Mouse (Mus musculus) forebrain, postnatal 0 days (tissue): ENCODE results near the gene Rab9. TPM values are rescaled to one million over a fixed set of nuclear protein-coding genes. Genes with fewer than 3 reads are reported as not detected.

Experiments
- ATAC-seq: fragments of 200-750 bp; cut with Nextera tagmentation; 2 replicates; pipeline ENCODE4 v1.8.0; 2017; ENCODE audit warnings: mild to moderate bottlenecking, moderate library complexity
- DNase-seq: peaks from one replicate; pipeline ENCODE4 v3.0.0-alpha.2; 2015
- H3K27ac ChIP-seq: fragments of 300-500 bp; sonication (generic); 2 replicates; pipeline ENCODE4 v1.5.1; 2014; ENCODE audit warnings: low read depth, mild to moderate bottlenecking, antibody characterized with exemption, low read length, moderate library complexity, mixed read lengths
- H3K27me3 ChIP-seq: fragments of 300-500 bp; sonication (generic); 2 replicates; pipeline ENCODE4 v1.6.1; 2014; ENCODE audit warnings: mild to moderate bottlenecking, low read length, mixed read lengths; ENCODE audit not compliant: insufficient read depth
- H3K36me3 ChIP-seq: fragments of 300-500 bp; sonication (generic); 2 replicates; pipeline ENCODE4 v1.6.1; 2014; ENCODE audit warnings: mild to moderate bottlenecking, moderate library complexity; ENCODE audit not compliant: insufficient read depth
- H3K4me1 ChIP-seq: fragments of 300-500 bp; sonication (generic); 2 replicates; pipeline ENCODE4 v1.6.1; 2014; ENCODE audit warnings: antibody characterized with exemption; ENCODE audit not compliant: insufficient read depth
- H3K4me2 ChIP-seq: fragments of 300-500 bp; sonication (generic); 2 replicates; pipeline ENCODE4 v1.6.1; 2014; ENCODE audit warnings: low read depth, mild to moderate bottlenecking, moderate library complexity
- H3K4me3 ChIP-seq: fragments of 300-500 bp; sonication (generic); 2 replicates; pipeline ENCODE4 v1.5.1; 2014; ENCODE audit warnings: low read depth, low read length, mixed read lengths
- H3K9ac ChIP-seq: fragments of 300-500 bp; sonication (generic); 2 replicates; pipeline ENCODE4 v1.6.1; 2014; ENCODE audit warnings: mild to moderate bottlenecking
- H3K9me3 ChIP-seq: fragments of 300-500 bp; sonication (generic); 2 replicates; pipeline ENCODE4 v1.6.1; 2016; ENCODE audit warnings: low read length
- CTCF ChIP-seq: sonication (generic); IDR thresholded peaks from 2 replicates; pipeline ENCODE4 v1.5.1; 2016; ENCODE audit warnings: antibody characterized with exemption, control low read depth, low read depth
- WGBS: fragments of 180-500 bp; shearing (Covaris S2); extraction: QIAGEN DNeasy Blood & Tissue Kit; methylation state at CpG from one replicate; pipeline ENCODE4 v1.1.7; 2014; 5-methylcytosine and 5-hydroxymethylcytosine counted together
- polyA plus RNA-seq: library from polyadenylated mRNA; unstranded; fragments of >200 nt; fragmentation: Nextera tagmentation; extraction: Ambion mirVana; gene quantifications from 2 replicates; pipeline ENCODE4 v1.2.1, GENCODE M21; 2015
- total RNA-seq: library from RNA; depleted of rRNA; stranded (reverse); fragments of >200 nt; gene quantifications from 2 replicates; pipeline ENCODE4 v1.2.3, GENCODE M21; 2014; rRNA removed

The Rab9 gene
- total and polyA plus RNA-seq, 2 experiments from 2014 or later, result 43.5 to 52.7 TPM

DNA sequence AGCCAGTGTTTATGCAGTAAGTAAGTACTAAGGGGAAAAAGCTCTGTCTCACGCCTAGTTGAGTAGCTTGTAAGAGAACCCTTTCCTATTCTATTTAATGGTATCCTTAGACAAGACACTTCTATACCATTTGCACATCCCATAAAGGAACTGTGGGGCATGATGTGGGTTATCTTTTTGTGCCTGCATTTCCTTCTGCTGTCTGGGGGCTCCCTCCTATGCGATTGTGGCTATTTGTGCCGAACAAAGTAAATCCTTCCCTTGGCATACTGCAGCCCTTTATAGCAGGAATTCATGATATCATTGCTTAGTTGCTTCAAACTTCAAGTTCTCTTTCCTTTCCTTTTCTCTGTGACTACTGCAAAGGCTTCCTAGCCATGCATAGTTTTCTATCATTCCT is 35.1 kb downstream of the Rab9 start:
- Histone ChIP-seq H3K9me3 (no peaks in the 10 kb centered on the region), H3K4me1 (0 out of 2 replicates have a peak, but pooled peaks cover 4% of the 10 kb centered on the region), H3K9ac (no peak overlapping the region), H3K4me3 (no peak overlapping the region), H3K27me3 (no peaks in the 10 kb centered on the region), H3K36me3 (no peaks in the 10 kb centered on the region), H3K27ac (no peak overlapping the region), H3K4me2 (no peak overlapping the region)
- DNase-seq, result no peak
- no peak for ATAC-seq
- WGBS, result 81% methylated on average over 3 of the region's 3 CpGs
- no peak for TF ChIP-seq CTCF

DNA sequence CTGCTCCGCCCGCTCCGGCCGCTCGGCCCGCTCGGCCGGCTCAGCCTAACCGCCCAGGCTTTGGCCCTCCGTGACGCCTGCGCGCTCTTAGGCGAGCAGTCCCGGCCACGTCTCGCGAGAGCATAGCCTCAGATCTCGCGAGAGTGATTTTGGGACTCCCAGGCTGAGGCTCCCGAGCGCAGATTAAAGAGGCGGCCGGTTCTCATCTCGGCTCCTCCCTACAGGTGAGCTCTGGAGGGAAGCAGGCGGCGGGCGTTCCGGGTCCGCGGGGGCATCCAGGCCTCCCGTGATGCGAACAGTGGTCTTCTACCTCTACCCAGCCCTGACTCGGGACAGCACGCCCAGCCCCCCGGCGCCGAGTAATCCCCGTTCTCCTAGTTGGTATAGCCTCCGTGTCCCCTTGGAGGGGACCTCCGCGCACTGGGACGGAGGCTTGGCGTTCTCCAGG is 39.0 kb downstream of the Rab9 start, which contains the start of gene Ofd1:
Gene Ofd1, minus strand, starts transcription at position 89 of the 448 bp plus-strand sequence.
- Histone ChIP-seq H3K27me3 (no peaks in the 10 kb centered on the region), H3K4me1 (0 out of 2 replicates have a peak, but pooled peaks cover 4% of the 10 kb centered on the region), H3K4me2 (peak within 1 kb of the TSS; percentile 55), H3K9me3 (no peaks in the 10 kb centered on the region), H3K4me3 (peak within 1 kb of the TSS; percentile 60), H3K27ac (peak within 1 kb of the TSS; percentile 85), H3K9ac (peak within 1 kb of the TSS; percentile 81), H3K36me3 (no peaks in the 10 kb centered on the region)
- WGBS, result 19% methylated on average over 44 of the region's 44 CpGs
- TF ChIP-seq CTCF, result no peak
- ATAC-seq, result peak; percentile 100
- peak; percentile 94 for DNase-seq

DNA sequence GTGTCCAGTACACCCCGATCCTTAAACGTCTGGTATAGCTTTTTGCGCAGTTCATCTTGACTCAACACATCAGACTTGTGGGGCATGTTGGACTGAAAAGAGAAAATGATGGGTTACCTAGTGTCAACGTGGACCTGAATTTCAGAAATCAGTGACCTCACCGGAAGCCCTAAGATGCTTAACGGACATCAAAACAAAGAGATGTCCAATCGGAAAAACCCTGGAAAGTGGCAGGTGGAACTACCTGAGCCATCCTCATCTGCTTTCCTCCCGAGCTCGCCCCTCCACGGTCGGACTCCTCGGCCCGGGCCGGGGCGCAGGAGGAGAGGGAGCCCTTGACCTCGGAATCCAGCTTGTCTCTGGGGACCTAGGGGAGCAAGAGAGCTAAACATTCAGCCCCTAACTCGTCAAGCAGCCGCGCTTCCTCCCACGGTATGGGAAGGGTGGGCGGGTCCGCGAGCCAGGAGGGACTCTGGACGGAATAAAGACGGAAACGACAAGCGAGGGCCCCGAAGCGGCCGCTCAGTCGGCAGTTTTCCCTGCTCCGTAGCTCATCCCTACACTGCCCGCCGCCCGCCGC is 39.5 kb downstream of the Rab9 start, which contains the start of gene Trappc2:
Gene Trappc2, plus strand, starts transcription at position 539 of the 580 bp plus-strand sequence.
- Histone ChIP-seq H3K36me3 (no peaks in the 10 kb centered on the region), H3K27ac (peak within 1 kb of the TSS; percentile 85), H3K4me3 (peak within 1 kb of the TSS; percentile 60), H3K9me3 (no peaks in the 10 kb centered on the region), H3K4me2 (peak within 1 kb of the TSS; percentile 55), H3K27me3 (no peaks in the 10 kb centered on the region), H3K4me1 (0 out of 2 replicates have a peak, but pooled peaks cover 4% of the 10 kb centered on the region), H3K9ac (peak within 1 kb of the TSS; percentile 81)
- TF ChIP-seq CTCF, result no peak
- no peak for DNase-seq
- 28% methylated on average over 30 of the region's 36 CpGs for WGBS
- ATAC-seq, result peak; percentile 79

DNA sequence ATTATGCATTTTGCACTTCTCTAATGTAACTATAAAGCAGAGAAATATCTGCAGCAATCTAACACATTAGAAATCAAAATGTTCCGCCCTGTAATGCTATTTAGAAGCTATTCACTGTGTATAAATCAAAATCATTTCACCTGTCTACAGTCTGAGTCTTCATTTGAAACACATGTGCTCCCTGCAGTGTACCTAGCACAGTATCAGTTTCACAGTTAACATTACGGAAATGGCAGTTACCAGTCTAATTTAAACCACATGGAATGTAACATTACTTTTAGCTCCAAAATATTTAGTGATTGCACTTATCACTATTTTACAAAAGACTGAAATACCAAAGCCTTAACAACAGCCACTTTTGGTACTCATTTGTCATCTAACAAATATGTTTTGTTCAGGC is 44.9 kb downstream of the Rab9 start:
- TF ChIP-seq CTCF, result no peak
- no peak overlapping the region for H3K27ac ChIP-seq
- DNase-seq (no peak), ATAC-seq (no peak)
- no peaks in the 10 kb centered on the region for H3K36me3 ChIP-seq
- 91% methylated on average over 2 of the region's 2 CpGs for WGBS
- H3K4me2 ChIP-seq, result no peak overlapping the region
- no peaks in the 10 kb centered on the region for H3K27me3 ChIP-seq
- H3K4me1 ChIP-seq, result no peaks in the 10 kb centered on the region
- no peaks in the 10 kb centered on the region for H3K9me3 ChIP-seq
- no peak overlapping the region for H3K9ac ChIP-seq
- no peak overlapping the region for H3K4me3 ChIP-seq

DNA sequence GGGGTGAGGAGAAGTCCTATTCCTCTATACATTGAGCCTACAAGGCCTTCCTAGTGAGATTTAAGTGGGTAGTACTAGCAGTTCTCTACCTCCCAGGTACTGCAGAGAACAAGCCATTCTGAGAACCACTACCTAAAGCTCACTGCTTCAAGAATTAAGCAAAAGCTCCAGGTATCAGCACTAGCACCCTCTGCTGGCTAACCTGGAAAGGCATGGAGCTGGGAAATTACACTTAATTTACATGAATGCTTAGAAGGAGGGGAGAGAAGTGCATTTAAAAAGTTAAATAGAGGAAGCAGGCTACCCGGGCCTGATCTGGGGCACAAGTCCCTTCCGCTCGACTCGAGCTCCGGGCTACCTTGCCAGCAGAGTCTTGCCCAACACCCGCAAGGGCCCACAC is 63.5 kb downstream of the Rab9 start:
- no peak overlapping the region for H3K4me3 ChIP-seq
- no peak overlapping the region for H3K4me2 ChIP-seq
- no peaks in the 10 kb centered on the region for H3K4me1 ChIP-seq
- WGBS, result 68% methylated on average over 4 of the region's 6 CpGs
- H3K9ac ChIP-seq, result no peak overlapping the region
- ATAC-seq (no peak), DNase-seq (peak; percentile 45)
- no peaks in the 10 kb centered on the region for H3K27me3 ChIP-seq
- H3K36me3 ChIP-seq, result no peaks in the 10 kb centered on the region
- no peaks in the 10 kb centered on the region for H3K9me3 ChIP-seq
- TF ChIP-seq CTCF, result peak; percentile 60
- no peak overlapping the region for H3K27ac ChIP-seq

GRCm38 (mm10) chrX:166407865-166408264 is 71.8 kb downstream of the Rab9 start:
- Histone ChIP-seq H3K9ac (no peak overlapping the region), H3K36me3 (peaks cover 9% of the 10 kb centered on the region), H3K27ac (no peak overlapping the region), H3K27me3 (no peaks in the 10 kb centered on the region), H3K4me3 (no peak overlapping the region), H3K4me2 (no peak overlapping the region), H3K4me1 (no peaks in the 10 kb centered on the region), H3K9me3 (no peaks in the 10 kb centered on the region)
- TF ChIP-seq CTCF, result no peak
- DNase-seq, result no peak
- no peak for ATAC-seq

Other genes with a start within 250 kb of the Rab9 start
- 431 and 491 TPM in 2 replicates for gene Gpm6b, start 241.0 kb downstream of the Rab9 start, total RNA-seq
- gene Gpm6b, start 241.0 kb downstream of the Rab9 start, polyA plus RNA-seq, result 290 and 385 TPM in 2 replicates
- gene Trappc2, start 39.3 kb downstream of the Rab9 start, total RNA-seq, result 54.3 and 61.6 TPM in 2 replicates
- gene Trappc2, start 39.3 kb downstream of the Rab9 start, polyA plus RNA-seq, result 87.1 and 101 TPM in 2 replicates
- 8.4 and 12.2 TPM in 2 replicates for gene Ofd1, start 39.2 kb downstream of the Rab9 start, total RNA-seq
- 5.9 and 7.3 TPM in 2 replicates for gene Ofd1, start 39.2 kb downstream of the Rab9 start, polyA plus RNA-seq
- gene Tceanc, start 38.7 kb upstream of the Rab9 start, total RNA-seq, result 4.6 TPM in 2 replicates
- 2.6 and 3.0 TPM in 2 replicates for gene Tceanc, start 38.7 kb upstream of the Rab9 start, polyA plus RNA-seq
- gene Egfl6, start 105.9 kb upstream of the Rab9 start, total RNA-seq, result 1.2 and 1.4 TPM in 2 replicates
- 0.87 and 1.7 TPM in 2 replicates for gene Egfl6, start 105.9 kb upstream of the Rab9 start, polyA plus RNA-seq